Mouse (Mus musculus) erythroblast, embryonic 14.5 days (primary cell): ENCODE results near the gene Cd101. TPM values are rescaled to one million over a fixed set of nuclear protein-coding genes. Genes with fewer than 3 reads are reported as not detected.

Experiments used
- H3K27me3 ChIP-seq: 2 replicates; pipeline ENCODE4 v1.6.1; 2012; ENCODE audit warnings: inconsistent platforms; ENCODE audit not compliant: control insufficient read depth
- H3K36me3 ChIP-seq: 2 replicates; pipeline ENCODE4 v1.6.1; 2012; ENCODE audit warnings: mild to moderate bottlenecking, inconsistent platforms; ENCODE audit not compliant: control insufficient read depth
- H3K4me1 ChIP-seq: 2 replicates; pipeline ENCODE4 v1.6.1; 2012; ENCODE audit warnings: inconsistent platforms; ENCODE audit not compliant: control insufficient read depth
- H3K4me3 ChIP-seq: replicated peaks from 2 replicates; pipeline ENCODE3; 2012; ENCODE audit warnings: moderate library complexity, mild to moderate bottlenecking, inconsistent platforms
- H3K9me3 ChIP-seq: 2 replicates; pipeline ENCODE4 v1.6.1; 2012; ENCODE audit warnings: low read length, inconsistent platforms, mixed read lengths; ENCODE audit not compliant: control insufficient read depth
- GATA1 ChIP-seq: IDR thresholded peaks from 2 replicates; pipeline ENCODE4 v1.6.1; 2012; ENCODE audit warnings: low read length, inconsistent platforms, mixed read lengths
- TAL1 ChIP-seq: IDR thresholded peaks from 3 replicates; pipeline ENCODE4 v1.6.1; 2012; ENCODE audit warnings: low read length, inconsistent platforms, mixed read lengths
- polyA plus RNA-seq: library from polyadenylated mRNA; stranded (reverse); fragments of >175 nt; gene quantifications from 2 replicates; pipeline ENCODE4 v1.2.3, GENCODE M21; 2012

The Cd101 gene
- polyA plus RNA-seq, 1 experiment, result not detected

- no peaks in the 10 kb centered on the region for H3K36me3 ChIP-seq
- no peak overlapping the region for H3K4me3 ChIP-seq
- no peaks in the 10 kb centered on the region for H3K9me3 ChIP-seq
- H3K4me1 ChIP-seq, result no peaks in the 10 kb centered on the region
- H3K27me3 ChIP-seq, result no peaks in the 10 kb centered on the region
- TF ChIP-seq GATA1, result no peak
- no peak for TF ChIP-seq TAL1
Observed at GRCm38 (mm10) chr3:101012597-101012996, 16.8 kb downstream of the Cd101 start.

DNA sequence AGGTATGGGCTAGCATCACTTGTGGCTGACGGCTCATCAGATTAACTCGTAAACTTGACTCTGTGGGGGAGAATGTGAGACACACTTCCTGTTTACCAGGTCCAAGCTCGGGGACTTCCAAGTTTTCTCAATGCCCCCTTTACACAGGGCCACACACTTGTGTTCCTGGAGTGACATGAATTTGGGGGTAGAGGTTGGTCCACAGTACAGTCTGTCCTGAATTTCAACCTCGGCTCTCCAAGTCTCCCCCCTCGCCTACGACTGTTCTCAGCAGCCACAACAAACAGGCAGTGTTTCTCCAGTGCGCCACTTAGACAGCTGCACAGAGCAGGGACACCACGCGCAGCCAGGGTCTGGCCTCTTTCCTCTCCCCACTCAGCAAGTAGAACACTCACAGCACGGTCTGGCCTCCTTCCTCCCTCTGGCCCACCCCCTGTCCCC lies 17.2 kb downstream of the Cd101 start:
- Histone ChIP-seq H3K27me3 (no peaks in the 10 kb centered on the region), H3K9me3 (no peaks in the 10 kb centered on the region), H3K36me3 (no peaks in the 10 kb centered on the region), H3K4me1 (no peaks in the 10 kb centered on the region), H3K4me3 (no peak overlapping the region)
- no peak for TF ChIP-seq TAL1
- no peak for TF ChIP-seq GATA1

- no peaks in the 10 kb centered on the region for H3K4me1 ChIP-seq
- TF ChIP-seq TAL1 (no peak), GATA1 (no peak)
- H3K36me3 ChIP-seq, result no peaks in the 10 kb centered on the region
- H3K9me3 ChIP-seq, result no peaks in the 10 kb centered on the region
- no peak overlapping the region for H3K4me3 ChIP-seq
- no peaks in the 10 kb centered on the region for H3K27me3 ChIP-seq
Observed at GRCm38 (mm10) chr3:101011203-101011600, 18.2 kb downstream of the Cd101 start.

DNA sequence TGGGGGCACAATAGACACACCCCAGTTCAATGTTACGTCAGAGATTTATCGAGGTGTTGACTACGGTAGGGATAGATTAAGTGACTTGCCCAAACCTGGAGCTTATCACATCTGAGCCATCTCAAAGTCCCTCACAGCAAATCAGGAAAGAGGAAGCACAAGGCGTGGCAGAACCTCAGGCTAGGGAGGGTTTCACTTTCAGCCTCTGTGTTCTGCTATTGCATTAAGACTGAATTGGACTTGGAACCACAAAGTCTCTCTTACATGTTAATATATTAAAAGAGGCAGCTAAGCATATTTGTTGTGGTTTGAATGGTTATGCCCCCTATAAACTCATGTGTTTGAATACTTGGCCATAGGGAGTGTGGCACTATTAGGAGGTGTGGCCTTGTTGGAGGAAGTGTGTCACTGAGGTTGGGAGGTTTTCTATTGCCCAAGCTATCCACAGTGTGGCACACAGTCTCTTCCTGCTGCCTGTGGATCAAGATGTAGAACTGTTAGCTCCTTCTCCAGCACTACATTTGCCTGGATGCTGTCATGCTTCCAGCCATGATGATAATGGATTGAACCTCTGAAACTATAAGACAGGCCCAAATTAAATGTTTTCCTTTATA lies 18.7 kb downstream of the Cd101 start:
- Histone ChIP-seq H3K27me3 (no peaks in the 10 kb centered on the region), H3K4me3 (no peak overlapping the region), H3K36me3 (no peaks in the 10 kb centered on the region), H3K4me1 (no peaks in the 10 kb centered on the region), H3K9me3 (no peaks in the 10 kb centered on the region)
- TF ChIP-seq GATA1 (no peak), TAL1 (no peak)

DNA sequence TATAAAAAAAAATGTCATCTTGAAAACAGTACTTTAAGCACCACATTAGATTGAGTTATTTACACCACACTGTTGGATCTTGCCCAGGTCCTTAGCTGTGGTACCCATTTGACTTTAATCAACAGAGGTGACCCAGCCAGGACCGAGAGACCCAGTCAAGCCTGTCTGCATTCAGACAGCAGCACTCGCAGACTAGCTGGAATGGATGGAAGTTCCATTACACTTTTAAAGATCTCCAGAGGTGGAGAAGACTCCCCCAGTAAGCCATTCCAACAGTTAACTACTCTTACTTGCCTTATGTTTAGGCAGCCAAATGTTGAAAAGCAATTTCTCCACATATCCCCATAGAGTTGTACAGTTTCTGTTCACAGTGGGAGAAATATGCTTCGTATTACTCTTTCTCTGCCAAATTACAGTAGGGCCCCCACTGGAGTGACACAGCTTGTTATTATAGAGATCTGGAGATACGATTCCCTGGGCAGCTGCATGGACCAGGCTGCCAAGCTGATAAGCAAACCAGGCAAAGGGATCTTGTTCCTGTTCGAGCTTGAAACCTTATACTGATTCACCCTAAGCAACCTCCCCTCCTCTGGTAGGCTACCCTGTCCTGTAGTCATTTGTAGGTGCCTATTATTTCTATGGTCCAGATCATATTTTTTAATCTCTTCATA lies 22.1 kb downstream of the Cd101 start:
- Histone ChIP-seq H3K4me1 (no peaks in the 10 kb centered on the region), H3K9me3 (no peaks in the 10 kb centered on the region), H3K4me3 (no peak overlapping the region), H3K27me3 (no peaks in the 10 kb centered on the region; the same call in 1 of the 2 replicates), H3K36me3 (no peaks in the 10 kb centered on the region)
- TF ChIP-seq TAL1, result no peak
- TF ChIP-seq GATA1, result no peak

DNA sequence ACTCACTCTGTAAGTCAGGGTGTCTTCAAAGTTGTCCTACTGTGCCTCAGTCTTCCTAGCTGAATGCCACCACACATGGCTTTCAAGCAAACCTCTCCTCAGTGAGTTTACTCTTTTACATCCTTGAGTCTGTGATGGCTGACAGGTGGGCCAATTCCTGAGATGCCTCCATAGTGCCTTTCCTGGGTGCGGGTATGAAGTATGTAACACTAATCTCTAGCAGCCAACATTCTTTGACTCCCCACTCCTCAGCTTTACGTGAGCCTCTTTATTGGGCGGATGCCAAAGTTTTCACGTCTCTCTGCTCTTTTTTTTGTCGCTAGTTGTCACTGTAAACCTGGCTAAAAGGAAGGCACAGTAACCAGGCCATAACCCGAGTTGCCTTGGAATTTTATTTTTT lies 24.0 kb downstream of the Cd101 start:
- H3K4me1 ChIP-seq, result no peaks in the 10 kb centered on the region
- no peaks in the 10 kb centered on the region for H3K36me3 ChIP-seq
- TF ChIP-seq TAL1, result no peak
- no peak overlapping the region for H3K4me3 ChIP-seq
- no peaks in the 10 kb centered on the region; the same call in 1 of the 2 replicates for H3K27me3 ChIP-seq
- H3K9me3 ChIP-seq, result no peaks in the 10 kb centered on the region

DNA sequence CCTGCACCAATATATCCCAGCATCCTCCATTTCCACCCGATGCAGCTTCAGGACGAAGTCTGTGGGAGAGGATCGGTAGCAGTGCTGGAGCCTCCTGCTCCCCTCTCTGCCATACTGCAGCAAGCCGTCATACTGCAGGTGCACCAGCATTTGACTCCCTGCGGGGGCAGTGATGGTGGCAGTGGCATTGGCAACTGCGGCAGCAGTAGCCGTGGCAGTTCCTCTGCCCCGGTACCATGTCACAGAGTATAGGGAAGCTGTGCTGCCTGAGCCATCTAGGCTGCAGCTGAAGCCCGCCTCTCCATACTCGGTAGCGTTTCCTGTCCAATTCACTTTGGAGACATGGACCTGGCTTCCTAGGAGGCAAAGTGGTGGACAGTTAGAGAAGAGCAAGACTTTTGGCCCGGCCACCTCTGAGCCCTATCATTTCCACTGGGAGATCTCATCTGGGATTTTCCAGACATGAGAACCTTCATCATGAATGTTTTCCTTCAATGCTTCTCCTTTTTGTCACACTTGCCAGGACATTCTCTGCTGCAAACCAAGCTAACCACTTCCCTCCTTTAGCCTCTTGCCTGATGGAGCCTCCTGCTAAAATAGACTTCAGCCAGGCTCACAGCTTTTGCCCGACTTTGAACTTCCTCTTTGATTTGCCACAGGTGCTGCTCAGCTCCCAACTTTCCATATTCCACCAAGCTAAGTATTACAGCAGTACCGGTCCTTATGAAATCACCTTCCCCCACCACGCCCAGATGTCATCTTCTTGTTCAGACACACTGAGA lies 25.6 kb downstream of the Cd101 start:
- H3K4me1 ChIP-seq, result no peaks in the 10 kb centered on the region
- no peaks in the 10 kb centered on the region for H3K9me3 ChIP-seq
- H3K27me3 ChIP-seq, result no peaks in the 10 kb centered on the region; the same call in 1 of the 2 replicates
- no peak for TF ChIP-seq TAL1
- no peaks in the 10 kb centered on the region for H3K36me3 ChIP-seq
- H3K4me3 ChIP-seq, result no peak overlapping the region

- H3K27me3 ChIP-seq, result no peaks in the 10 kb centered on the region; the same call in 1 of the 2 replicates
- H3K4me3 ChIP-seq, result no peak overlapping the region
- H3K9me3 ChIP-seq, result no peaks in the 10 kb centered on the region
- TF ChIP-seq GATA1 (no peak), TAL1 (no peak)
- no peaks in the 10 kb centered on the region for H3K36me3 ChIP-seq
- no peaks in the 10 kb centered on the region for H3K4me1 ChIP-seq
Observed at GRCm38 (mm10) chr3:100999732-101000131, 29.6 kb downstream of the Cd101 start.

- Histone ChIP-seq H3K36me3 (no peaks in the 10 kb centered on the region), H3K9me3 (no peaks in the 10 kb centered on the region), H3K4me3 (no peak overlapping the region), H3K27me3 (no peaks in the 10 kb centered on the region; the same call in 1 of the 2 replicates), H3K4me1 (no peaks in the 10 kb centered on the region)
- no peak for TF ChIP-seq GATA1
- no peak for TF ChIP-seq TAL1
Observed at GRCm38 (mm10) chr3:100998904-100999340, 30.4 kb downstream of the Cd101 start.
